8 mouse cellular contexts compared by ENCODE assay signal in the genomic region with DNA sequence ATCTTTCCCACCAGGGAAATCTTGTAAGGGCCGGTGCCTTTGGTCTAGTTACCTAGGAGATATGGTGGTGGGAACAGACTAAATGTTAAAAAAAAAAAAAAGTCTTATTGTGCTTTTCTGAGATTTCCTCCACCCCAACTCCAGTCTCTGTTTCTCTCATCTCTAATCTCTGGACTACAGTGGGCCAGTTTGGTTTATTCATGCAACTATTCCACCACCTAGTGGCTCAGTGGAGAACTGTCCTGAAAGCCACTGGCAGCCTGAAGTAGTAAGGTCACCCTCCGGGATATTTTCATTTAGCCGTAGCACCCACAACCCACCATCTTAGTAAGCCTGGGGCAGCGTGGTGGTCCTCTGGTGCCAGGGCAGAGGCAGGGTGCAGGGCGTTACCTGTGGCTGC. TPM values are rescaled to one million over a fixed set of nuclear protein-coding genes. Genes with fewer than 3 reads are reported as not detected.
A peak's percentile ranks its signal among the peaks of the same experiment; 100 is the strongest.
DNase-seq lines count a peak whose midpoint lies in the region; ATAC-seq and TF ChIP-seq lines count a peak whose summit lies in the region.

No protein-coding gene starts in this region.

- 0 out of 2 replicates have a peak, but pooled peaks have one; percentile 24 for ATAC-seq in kidney, embryonic 16.5 days (ENCODE audit: low FRiP score, low TSS enrichment)
- ATAC-seq in liver, postnatal 0 days, result no peak
- no peak for ATAC-seq in inflammation-experienced regulatory T-cells, adult 6 months

- no peaks in the 10 kb centered on the region for H3K27me3 ChIP-seq in kidney, embryonic 16.5 days (ENCODE audit: insufficient read depth, low read length)
- H3K27me3 ChIP-seq in liver, postnatal 0 days (ENCODE audit: insufficient read depth, low read length), result no peaks in the 10 kb centered on the region

- H3K36me3 ChIP-seq in kidney, embryonic 16.5 days (ENCODE audit: insufficient read depth, low read length), result no peaks in the 10 kb centered on the region
- H3K36me3 ChIP-seq in liver, postnatal 0 days (replicated peaks; ENCODE audit: insufficient read depth, low read length), result peaks cover 2% of the 10 kb centered on the region; the same call in 1 of the 2 replicates

- H3K4me3 ChIP-seq in kidney, embryonic 16.5 days (ENCODE audit: low read length), result no peak overlapping the region
- no peak overlapping the region for H3K4me3 ChIP-seq in liver, postnatal 0 days (ENCODE audit: low read depth, low read length)

- H3K4me1 ChIP-seq in kidney, embryonic 16.5 days (ENCODE audit: insufficient read depth, low read length), result peaks cover 11% of the 10 kb centered on the region
- H3K4me1 ChIP-seq in liver, postnatal 0 days (ENCODE audit: insufficient read depth), result no peaks in the 10 kb centered on the region

- no peak overlapping the region for H3K9ac ChIP-seq in kidney, embryonic 16.5 days (replicated peaks; ENCODE audit: low read length)
- no peak overlapping the region for H3K9ac ChIP-seq in liver, postnatal 0 days (replicated peaks)

- H3K9me3 ChIP-seq in kidney, embryonic 16.5 days (ENCODE audit: low read length), result no peaks in the 10 kb centered on the region
- H3K9me3 ChIP-seq in liver, postnatal 0 days (ENCODE audit: low read length), result no peaks in the 10 kb centered on the region

- 17% methylated on average over 5 of the region's 5 CpGs for WGBS in kidney, embryonic 16.5 days
- 19% methylated on average over 5 of the region's 5 CpGs for WGBS in liver, postnatal 0 days (ENCODE audit: insufficient replicate concordance)

- no peak overlapping the region for H3K4me2 ChIP-seq in kidney, embryonic 16.5 days (replicated peaks; ENCODE audit: low read depth, low read length)
- H3K4me2 ChIP-seq in liver, postnatal 0 days (ENCODE audit: low read depth, low read length), result no peak overlapping the region

- peak; percentile 63 for DNase-seq in ES-CJ7 (ENCODE audit: low read depth, low spot score)
- peak; percentile 54 to 59 for DNase-seq in adrenal gland, adult 18-20 months (ENCODE audit: low spot score in 2 of 2)
- DNase-seq in embryo, embryonic 10 days (ENCODE audit: low spot score), result peak; percentile 82
- DNase-seq in gastrocnemius, adult 8-10 months (ENCODE audit: low spot score in 2 of 2), result peak; percentile 26 to 38
- DNase-seq in liver, postnatal 0 days, result peak; percentile 57
- DNase-seq in ovary, postnatal 14 days (ENCODE audit: low spot score), result peak; percentile 52

- no peak overlapping the region for H3K27ac ChIP-seq in kidney, embryonic 16.5 days (ENCODE audit: low read length)
- H3K27ac ChIP-seq in liver, postnatal 0 days (ENCODE audit: low read depth), result no peak overlapping the region

- peak; percentile 80 for TF ChIP-seq CTCF in liver, postnatal 0 days (IDR thresholded peaks at IDR 0.05; ENCODE audit: low read depth)

- no peak for TF ChIP-seq EP300 in liver, postnatal 0 days (IDR thresholded peaks at IDR 0.05; ENCODE audit: low read depth)

RNA-seq across cellular contexts. Expression of a gene that starts 20.5 kb away (rescaled TPM):
- total RNA-seq in adrenal gland, adult 18-20 months (2021), result under 1 TPM in 1 of 2 experiments, not detected in 1; 0.10 TPM
- under 1 TPM in 1 of 4 experiments, not detected in 3; 0.13 TPM for total RNA-seq in gastrocnemius, adult 8-10 months (2022)
- polyA plus RNA-seq in kidney, embryonic 16.5 days (2015; fragmentation: Nextera tagmentation; extraction: Ambion mirVana), result 0.66 and 0.87 TPM in 2 replicates
- 9.9 and 10.8 TPM in 2 replicates for polyA plus RNA-seq in liver, postnatal 0 days (2015; fragmentation: Nextera tagmentation; extraction: Ambion mirVana)
- polyA plus RNA-seq in inflammation-experienced regulatory T-cells, adult 6 months (2017; shearing (Covaris generic)), result not detected

RNA-seq across cellular contexts. Expression of a gene that starts 23.9 kb away (rescaled TPM):
- total RNA-seq in adrenal gland, adult 18-20 months (2021), result 10 to 100 TPM; 64.2 to 67.0 TPM
- total RNA-seq in gastrocnemius, adult 8-10 months (2022), result 100 to 1,000 TPM in 3 of 4 experiments, 10 to 100 TPM in 1; 89.6 to 107 (median 103) TPM
- polyA plus RNA-seq in kidney, embryonic 16.5 days (2015; fragmentation: Nextera tagmentation; extraction: Ambion mirVana), result 43.3 and 44.4 TPM in 2 replicates
- polyA plus RNA-seq in liver, postnatal 0 days (2015; fragmentation: Nextera tagmentation; extraction: Ambion mirVana), result 18.4 and 19.9 TPM in 2 replicates
- polyA plus RNA-seq in inflammation-experienced regulatory T-cells, adult 6 months (2017; shearing (Covaris generic)), result 10 to 100 TPM; 18.2 to 22.0 (median 21.4) TPM

Comparison
In these comparisons a context has a peak if more than half of its experiments do, and no peak if none do; other contexts are left out.
1. DNase-seq: peak in every context shown above with its lines; median percentile 82 in embryo, embryonic 10 days; 63 in ES-CJ7; 57 in liver, postnatal 0 days; 56 in adrenal gland, adult 18-20 months; 52 in ovary, postnatal 14 days; 32 in gastrocnemius, adult 8-10 months.